Mouse (Mus musculus) heart, embryonic 16.5 days (tissue): ENCODE measurements around the gene Dnajc30. TPM values are rescaled to one million over a fixed set of nuclear protein-coding genes. Genes with fewer than 3 reads are reported as not detected.

Experiments
- ATAC-seq: fragments of 200-750 bp; cut with Nextera tagmentation; replicated peaks from 2 replicates; pipeline ENCODE4 v1.8.0; 2017; ENCODE audit warnings: moderate number of reproducible peaks; ENCODE audit not compliant: insufficient read depth, low FRiP score; ENCODE audit errors: extremely low read depth
- H3K27ac ChIP-seq: fragments of 300-500 bp; sonication (generic); 2 replicates; pipeline ENCODE4 v1.5.1; 2014; ENCODE audit warnings: mild to moderate bottlenecking, low read length, control low read depth, moderate library complexity
- H3K27me3 ChIP-seq: fragments of 300-500 bp; sonication (generic); 2 replicates; pipeline ENCODE4 v1.6.1; 2014; ENCODE audit warnings: low read length, mixed read lengths; ENCODE audit not compliant: control insufficient read depth, insufficient read depth
- H3K36me3 ChIP-seq: fragments of 300-500 bp; sonication (generic); 2 replicates; pipeline ENCODE4 v1.6.1; 2014; ENCODE audit not compliant: control insufficient read depth, insufficient read depth
- H3K4me1 ChIP-seq: fragments of 300-500 bp; sonication (generic); 2 replicates; pipeline ENCODE4 v1.6.1; 2014; ENCODE audit warnings: low read length, mixed read lengths; ENCODE audit not compliant: control insufficient read depth, insufficient read depth
- H3K4me2 ChIP-seq: fragments of 300-500 bp; sonication (generic); 2 replicates; pipeline ENCODE4 v1.6.1; 2014; ENCODE audit warnings: low read depth, mild to moderate bottlenecking, control low read depth, low read length
- H3K4me3 ChIP-seq: fragments of 300-500 bp; sonication (generic); 2 replicates; pipeline ENCODE4 v1.5.1; 2014; ENCODE audit warnings: mild to moderate bottlenecking, control low read depth, low read length
- H3K9ac ChIP-seq: fragments of 300-500 bp; sonication (generic); 2 replicates; pipeline ENCODE4 v1.6.1; 2014; ENCODE audit warnings: low read length, control low read depth
- H3K9me3 ChIP-seq: fragments of 300-500 bp; sonication (generic); replicated peaks from 2 replicates; pipeline ENCODE4 v1.6.1; 2016; ENCODE audit warnings: low read length; ENCODE audit not compliant: control insufficient read depth
- WGBS: fragments of 180-500 bp; shearing (Covaris S2); extraction: QIAGEN DNeasy Blood & Tissue Kit; methylation state at CpG from one replicate; pipeline ENCODE4 v1.1.7; 2014; 5-methylcytosine and 5-hydroxymethylcytosine counted together
- polyA plus RNA-seq: library from polyadenylated mRNA; unstranded; fragments of >200 nt; fragmentation: Nextera tagmentation; extraction: Ambion mirVana; gene quantifications from 2 replicates; pipeline ENCODE4 v1.2.1, GENCODE M21; 2015

The Dnajc30 gene
- polyA plus RNA-seq, 1 experiment from 2014 or later: 28.8 TPM

DNA sequence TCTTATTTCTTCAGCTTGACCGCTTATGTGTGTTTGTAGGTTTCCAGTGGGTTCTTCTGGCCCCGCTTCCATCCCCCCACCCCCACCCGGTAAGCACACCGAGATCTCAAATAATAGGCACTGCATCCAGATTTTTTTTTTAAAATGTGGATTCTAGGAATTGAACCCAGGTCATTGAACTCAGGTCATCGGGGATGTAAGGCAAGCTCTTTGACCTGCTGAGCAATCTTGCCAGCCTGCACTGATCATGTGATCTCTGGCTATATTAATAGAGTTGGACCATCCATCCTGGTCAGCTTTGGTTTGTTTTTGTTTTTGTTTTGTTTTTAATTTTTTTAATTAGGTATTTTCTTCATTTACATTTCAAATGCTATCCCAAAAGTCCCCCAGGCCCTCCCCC is 31.4 kb upstream of the Dnajc30 start:
- H3K4me2 ChIP-seq: no peak overlapping the region
- H3K9me3 ChIP-seq: no peaks in the 10 kb centered on the region
- H3K27ac ChIP-seq: no peak overlapping the region
- ATAC-seq: no peak
- no peaks in the 10 kb centered on the region for H3K27me3 ChIP-seq
- peaks cover 13% of the 10 kb centered on the region for H3K4me1 ChIP-seq
- H3K4me3 ChIP-seq: no peak overlapping the region
- H3K9ac ChIP-seq: no peak overlapping the region
- 89% methylated on average over 5 of the region's 5 CpGs for WGBS
- no peaks in the 10 kb centered on the region; the same call in 1 of the 2 replicates for H3K36me3 ChIP-seq

DNA sequence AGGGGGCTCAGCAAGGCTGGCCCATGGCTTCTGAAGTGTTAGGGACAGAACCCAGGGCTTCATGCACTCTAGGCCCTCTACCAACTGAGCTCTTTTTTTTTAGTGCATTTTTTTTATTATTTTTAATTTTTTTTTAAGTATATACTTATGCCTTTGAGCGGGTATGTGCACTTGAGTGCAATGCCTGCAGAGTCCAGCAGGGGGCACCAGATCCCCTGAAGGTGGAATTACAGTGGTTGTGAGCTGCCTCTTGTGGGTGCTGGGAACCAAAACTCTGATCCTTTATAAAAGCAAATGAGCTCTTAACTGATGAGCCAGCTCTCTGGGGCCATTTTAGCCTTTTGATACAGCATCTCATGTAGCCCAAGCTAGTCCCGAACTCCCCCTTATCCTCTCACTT is 29.4 kb upstream of the Dnajc30 start:
- Histone ChIP-seq H3K36me3 (peaks cover 2% of the 10 kb centered on the region; the same call in 1 of the 2 replicates), H3K27me3 (no peaks in the 10 kb centered on the region), H3K9me3 (no peaks in the 10 kb centered on the region), H3K4me2 (no peak overlapping the region), H3K4me3 (no peak overlapping the region), H3K27ac (no peak overlapping the region), H3K4me1 (no peaks in the 10 kb centered on the region; the same call in 1 of the 2 replicates), H3K9ac (no peak overlapping the region)
- ATAC-seq: no peak
- WGBS: 96% methylated on average over 2 of the region's 2 CpGs

DNA sequence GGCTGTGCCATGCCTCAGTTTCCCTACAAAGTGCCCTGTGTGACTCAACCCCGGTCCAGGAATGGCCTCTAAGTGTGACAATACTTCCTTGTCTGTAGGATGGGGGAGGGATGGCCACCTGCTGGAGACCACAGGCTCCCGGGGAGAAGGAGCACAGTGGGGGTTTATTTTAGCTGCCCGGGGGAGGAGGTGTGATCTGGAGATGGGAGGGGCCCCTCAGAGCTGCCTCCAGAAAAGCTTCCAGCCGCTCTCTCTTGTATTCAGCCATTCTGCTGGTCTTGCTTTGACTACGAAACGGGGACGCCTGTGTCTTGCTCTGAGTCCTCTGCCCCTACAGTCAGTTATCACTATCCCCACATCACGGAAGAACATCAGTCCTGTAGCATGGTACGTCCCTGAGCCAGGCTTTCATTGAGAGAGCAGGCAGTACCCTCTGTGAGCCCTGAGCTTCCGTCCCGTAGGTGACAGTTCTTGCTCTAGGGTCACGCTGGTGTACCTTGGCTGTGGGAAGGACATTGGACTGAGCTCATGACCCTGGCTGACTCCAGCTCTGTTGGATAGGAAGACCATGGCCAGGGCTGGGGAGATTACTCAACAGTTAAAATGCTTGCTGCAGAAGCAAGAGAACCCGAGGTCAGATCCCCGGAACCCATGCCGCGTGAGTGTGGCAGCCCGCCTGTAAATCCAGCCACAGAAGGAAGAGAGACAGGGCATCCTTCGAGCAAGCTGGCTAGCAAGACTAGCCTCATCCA is 28.2 kb upstream of the Dnajc30 start:
- no peak overlapping the region for H3K27ac ChIP-seq
- no peaks in the 10 kb centered on the region for H3K4me1 ChIP-seq
- no peak for ATAC-seq
- no peak overlapping the region for H3K4me3 ChIP-seq
- no peaks in the 10 kb centered on the region for H3K27me3 ChIP-seq
- no peak overlapping the region for H3K4me2 ChIP-seq
- H3K9me3 ChIP-seq: no peaks in the 10 kb centered on the region
- no peak overlapping the region for H3K9ac ChIP-seq
- WGBS: 59% methylated on average over 18 of the region's 18 CpGs
- peaks cover 2% of the 10 kb centered on the region; the same call in 1 of the 2 replicates for H3K36me3 ChIP-seq

DNA sequence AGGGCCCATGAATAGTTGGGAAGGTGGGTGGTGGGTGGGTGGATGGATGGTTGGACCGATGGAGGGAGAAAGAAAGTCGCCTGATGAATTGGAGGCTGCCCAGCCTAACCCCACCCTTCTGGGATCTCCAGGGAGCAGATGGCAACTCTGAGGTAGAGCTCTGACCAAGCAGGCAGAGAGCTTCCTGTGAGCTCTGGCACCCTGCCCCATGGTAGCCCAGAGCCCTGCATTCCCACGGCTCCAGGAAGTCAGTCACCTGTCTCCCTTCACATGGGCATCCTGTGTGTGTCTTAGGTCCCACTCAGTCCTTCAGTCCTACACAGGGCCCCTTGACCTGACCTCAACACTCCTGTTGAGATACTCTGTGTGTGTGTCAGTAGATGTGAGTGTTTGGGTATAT is 26.1 kb upstream of the Dnajc30 start:
- no peak overlapping the region for H3K4me3 ChIP-seq

DNA sequence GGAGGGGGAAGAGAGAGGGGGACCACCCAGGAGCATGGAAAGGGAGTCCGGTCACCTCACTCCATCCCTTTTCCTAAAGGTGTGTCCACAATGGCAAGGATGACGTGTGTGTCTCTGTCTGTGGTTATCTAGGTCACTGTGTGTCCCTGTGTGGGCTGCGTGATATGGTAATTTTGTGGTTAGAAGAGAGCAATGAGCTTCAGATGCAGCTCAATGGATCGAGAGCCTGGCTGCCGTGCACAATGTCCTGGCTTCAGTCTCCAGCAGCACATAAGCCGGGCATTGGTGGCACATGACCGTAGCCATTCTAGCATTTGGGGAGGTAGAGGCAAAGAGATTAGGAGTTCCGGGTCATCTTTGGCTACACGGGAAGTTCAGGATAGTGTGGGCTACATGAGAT is 24.5 kb upstream of the Dnajc30 start:
- Histone ChIP-seq H3K4me3 (no peak overlapping the region), H3K9ac (no peak overlapping the region), H3K9me3 (no peaks in the 10 kb centered on the region), H3K4me2 (no peak overlapping the region), H3K27ac (no peak overlapping the region), H3K4me1 (no peaks in the 10 kb centered on the region), H3K36me3 (peaks cover 4% of the 10 kb centered on the region), H3K27me3 (no peaks in the 10 kb centered on the region)
- WGBS: 78% methylated on average over 9 of the region's 9 CpGs
- no peak for ATAC-seq

More for the DNA sequence above, 26.1 kb upstream of the Dnajc30 start:
- ATAC-seq: no peak
- Histone ChIP-seq H3K9me3 (no peaks in the 10 kb centered on the region), H3K27ac (no peak overlapping the region), H3K4me2 (no peak overlapping the region), H3K27me3 (no peaks in the 10 kb centered on the region), H3K9ac (no peak overlapping the region), H3K36me3 (peaks cover 2% of the 10 kb centered on the region; the same call in 1 of the 2 replicates), H3K4me1 (no peaks in the 10 kb centered on the region)
- WGBS: 68% methylated on average over 3 of the region's 3 CpGs

DNA sequence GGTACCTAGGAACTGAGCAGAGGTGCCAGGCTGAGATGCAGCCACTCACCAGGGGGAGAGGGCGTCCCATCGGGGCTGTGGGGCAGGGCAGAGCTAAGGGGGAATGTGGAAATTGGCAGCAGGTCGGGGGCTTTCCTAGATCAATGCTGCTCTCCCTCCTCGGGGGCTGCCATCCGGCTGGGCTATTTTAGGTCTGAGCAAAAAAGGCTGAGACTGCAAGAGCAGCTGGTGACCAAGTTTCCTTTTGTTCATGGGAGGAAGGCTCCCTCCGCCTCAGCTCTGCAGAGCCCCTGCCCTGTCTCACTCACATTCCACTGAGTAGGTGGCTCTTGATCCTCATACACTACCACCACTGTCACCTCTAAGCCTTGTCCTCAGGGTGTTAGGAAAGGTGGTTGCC is 23.9 kb upstream of the Dnajc30 start:
- 37% methylated on average over 6 of the region's 6 CpGs for WGBS
- H3K9me3 ChIP-seq: no peaks in the 10 kb centered on the region
- H3K36me3 ChIP-seq: peaks cover 10% of the 10 kb centered on the region
- no peak; the same call in 1 of the 2 replicates for ATAC-seq
- H3K27me3 ChIP-seq: no peaks in the 10 kb centered on the region
- H3K4me1 ChIP-seq: no peaks in the 10 kb centered on the region
- H3K4me3 ChIP-seq: no peak overlapping the region
- H3K4me2 ChIP-seq: no peak overlapping the region
- no peak overlapping the region for H3K27ac ChIP-seq
- H3K9ac ChIP-seq: no peak overlapping the region

DNA sequence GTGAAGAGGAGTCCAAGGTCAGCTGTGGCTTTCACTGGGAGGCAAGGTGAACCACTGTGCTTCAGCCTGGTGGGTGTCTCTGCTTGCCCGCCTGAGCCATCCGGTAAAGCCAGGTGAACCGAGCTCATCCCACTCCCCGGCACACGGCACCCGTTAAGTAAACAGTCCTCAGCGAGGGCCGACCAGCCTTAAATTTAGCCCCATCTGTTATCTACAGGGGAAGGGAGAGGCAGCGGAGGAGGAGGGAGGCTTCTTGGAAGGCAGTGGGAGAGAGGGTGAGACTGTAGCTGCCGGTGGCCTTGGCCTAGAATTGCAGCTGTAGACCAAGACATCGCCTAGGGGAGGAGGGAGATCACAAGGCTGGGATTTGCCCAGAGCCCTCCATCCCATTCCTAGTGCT is 23.2 kb upstream of the Dnajc30 start:
- H3K27me3 ChIP-seq: no peaks in the 10 kb centered on the region
- H3K9ac ChIP-seq: no peak overlapping the region
- WGBS: 36% methylated on average over 11 of the region's 11 CpGs
- no peak for ATAC-seq
- no peak overlapping the region for H3K4me2 ChIP-seq
- no peaks in the 10 kb centered on the region for H3K4me1 ChIP-seq
- H3K36me3 ChIP-seq: peaks cover 16% of the 10 kb centered on the region
- no peaks in the 10 kb centered on the region for H3K9me3 ChIP-seq
- H3K27ac ChIP-seq: no peak overlapping the region
- no peak overlapping the region for H3K4me3 ChIP-seq

DNA sequence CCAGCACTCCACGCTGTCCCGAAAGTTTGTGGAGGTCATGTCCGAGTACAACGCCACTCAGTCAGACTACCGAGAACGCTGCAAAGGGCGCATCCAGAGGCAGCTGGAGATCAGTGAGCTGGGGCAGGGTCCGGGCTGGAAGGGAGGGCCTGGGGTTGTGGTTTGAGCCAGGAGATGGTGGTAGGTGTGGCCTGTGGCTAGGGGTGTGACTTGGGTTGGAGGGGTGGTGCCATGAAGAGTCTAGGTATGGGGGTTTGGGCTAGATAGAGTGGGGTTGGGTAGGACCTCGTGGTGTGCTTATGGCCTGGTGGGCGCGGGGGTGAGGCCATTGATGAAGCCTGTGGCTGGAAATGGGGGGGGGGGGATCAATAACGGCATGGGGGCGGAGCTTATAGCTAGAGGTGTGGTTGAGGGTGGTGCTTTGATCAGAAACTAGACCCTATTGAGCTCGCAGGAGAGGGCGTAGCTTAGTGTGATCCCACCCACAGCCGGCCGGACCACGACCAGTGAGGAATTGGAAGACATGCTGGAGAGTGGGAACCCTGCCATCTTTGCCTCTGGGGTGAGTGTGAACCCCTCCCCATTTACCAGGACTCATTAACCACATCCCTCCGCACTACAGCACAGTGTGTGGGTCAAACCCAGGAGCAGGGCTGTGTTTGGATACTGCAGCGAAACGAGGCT is 21.8 kb upstream of the Dnajc30 start:
- Histone ChIP-seq H3K4me2 (no peak overlapping the region), H3K4me3 (no peak overlapping the region), H3K27ac (no peak overlapping the region), H3K27me3 (no peaks in the 10 kb centered on the region), H3K4me1 (no peaks in the 10 kb centered on the region), H3K36me3 (peaks cover 16% of the 10 kb centered on the region), H3K9ac (no peak overlapping the region), H3K9me3 (no peaks in the 10 kb centered on the region)
- 55% methylated on average over 21 of the region's 21 CpGs for WGBS
- no peak for ATAC-seq

DNA sequence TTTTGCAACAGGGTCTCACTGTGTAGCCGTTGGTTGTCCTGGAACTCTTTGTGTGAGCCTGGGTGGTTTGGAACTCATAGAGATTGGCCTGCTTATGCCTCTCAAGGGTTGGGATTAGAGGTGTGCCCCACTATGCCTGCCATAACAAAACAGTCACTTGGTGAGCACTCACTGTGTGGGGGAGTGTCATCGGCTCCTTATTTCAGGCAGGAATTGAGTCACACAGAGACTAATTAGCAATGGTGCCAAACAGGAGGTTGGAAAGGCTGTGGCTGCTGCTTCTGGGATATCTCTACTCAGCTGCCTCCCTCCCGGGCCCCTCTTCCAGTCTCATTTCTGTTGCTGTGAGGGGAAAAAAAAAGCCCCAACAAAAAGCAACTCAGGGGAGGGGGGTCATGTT is 19.4 kb upstream of the Dnajc30 start:
- Histone ChIP-seq H3K4me1 (no peaks in the 10 kb centered on the region), H3K27ac (no peak overlapping the region), H3K9me3 (no peaks in the 10 kb centered on the region), H3K27me3 (no peaks in the 10 kb centered on the region), H3K36me3 (peaks cover 17% of the 10 kb centered on the region), H3K4me2 (no peak overlapping the region), H3K4me3 (no peak overlapping the region), H3K9ac (no peak overlapping the region)
- WGBS: 86% methylated on average over 3 of the region's 3 CpGs
- no peak for ATAC-seq
